Mouse (Mus musculus) liver, postnatal 0 days (tissue): ENCODE measurements around the gene Tnik.

Source experiments
- CTCF ChIP-seq: sonication (generic); IDR thresholded peaks from 2 replicates; pipeline ENCODE4 v1.5.1; 2016; ENCODE audit warnings: antibody characterized with exemption, low read depth
- EP300 ChIP-seq: IDR thresholded peaks from 2 replicates; pipeline ENCODE4 v1.6.1; 2016; ENCODE audit warnings: antibody characterized with exemption, low read depth, mild to moderate bottlenecking

- TF ChIP-seq CTCF (no peak), EP300 (no peak)
These were observed 82.9 kb downstream of the Tnik start for GRCm38 (mm10) chr3:28345961-28346360.
